Mouse (Mus musculus) stomach, postnatal 0 days (tissue): ENCODE measurements at regions not wholly inside any gene's neighbourhood (a gene's known extent, or its start where the extent isn't known, plus 50 kb on each side); places are given as distances from the start of the nearest gene placed in this dataset.

ENCODE experiments used
- ATAC-seq: fragments of 200-750 bp; cut with Nextera tagmentation; 2 replicates; pipeline ENCODE4 v1.8.0; 2017; ENCODE audit not compliant: low FRiP score, low TSS enrichment
- DNase-seq: peaks from one replicate; pipeline ENCODE4 v3.0.0-alpha.2; 2016; ENCODE audit warnings: low spot score
- H3K27ac ChIP-seq: fragments of 300-500 bp; sonication (generic); replicated peaks from 2 replicates; pipeline ENCODE4 v1.5.1; 2014; ENCODE audit warnings: mild to moderate bottlenecking, control low read depth
- H3K27me3 ChIP-seq: fragments of 300-500 bp; sonication (generic); 2 replicates; pipeline ENCODE4 v1.6.1; 2014; ENCODE audit warnings: low read length; ENCODE audit not compliant: control insufficient read depth, insufficient read depth
- H3K36me3 ChIP-seq: fragments of 300-500 bp; sonication (generic); 2 replicates; pipeline ENCODE4 v1.6.1; 2014; ENCODE audit warnings: low read length, mixed read lengths; ENCODE audit not compliant: control insufficient read depth, insufficient read depth
- H3K4me1 ChIP-seq: fragments of 300-500 bp; sonication (generic); replicated peaks from 2 replicates; pipeline ENCODE4 v1.6.1; 2014; ENCODE audit warnings: antibody characterized with exemption; ENCODE audit not compliant: control insufficient read depth, insufficient read depth
- H3K4me2 ChIP-seq: fragments of 300-500 bp; sonication (generic); replicated peaks from 2 replicates; pipeline ENCODE4 v1.6.1; 2014; ENCODE audit warnings: low read depth, mild to moderate bottlenecking, control low read depth, moderate library complexity
- H3K4me3 ChIP-seq: fragments of 300-500 bp; sonication (generic); 2 replicates; pipeline ENCODE4 v1.5.1; 2014; ENCODE audit warnings: low read depth, low read length, control low read depth
- H3K9ac ChIP-seq: fragments of 300-500 bp; sonication (generic); 2 replicates; pipeline ENCODE4 v1.6.1; 2014; ENCODE audit warnings: mild to moderate bottlenecking, low read length, control low read depth, mixed read lengths
- H3K9me3 ChIP-seq: fragments of 300-500 bp; sonication (generic); 2 replicates; pipeline ENCODE4 v1.6.1; 2016; ENCODE audit warnings: low read length; ENCODE audit not compliant: control insufficient read depth
- CTCF ChIP-seq: IDR thresholded peaks from 2 replicates; pipeline ENCODE4 v1.5.1; 2016; ENCODE audit warnings: antibody characterized with exemption, low read depth, mild to moderate bottlenecking, moderate library complexity
- EP300 ChIP-seq: optimal IDR thresholded peaks from 2 replicates; pipeline ENCODE3; 2016; ENCODE audit warnings: antibody characterized with exemption
- WGBS: fragments of 180-500 bp; shearing (Covaris S2); extraction: QIAGEN DNeasy Blood & Tissue Kit; methylation state at CpG from one replicate; pipeline ENCODE4 v1.1.7; 2014; 5-methylcytosine and 5-hydroxymethylcytosine counted together

DNA sequence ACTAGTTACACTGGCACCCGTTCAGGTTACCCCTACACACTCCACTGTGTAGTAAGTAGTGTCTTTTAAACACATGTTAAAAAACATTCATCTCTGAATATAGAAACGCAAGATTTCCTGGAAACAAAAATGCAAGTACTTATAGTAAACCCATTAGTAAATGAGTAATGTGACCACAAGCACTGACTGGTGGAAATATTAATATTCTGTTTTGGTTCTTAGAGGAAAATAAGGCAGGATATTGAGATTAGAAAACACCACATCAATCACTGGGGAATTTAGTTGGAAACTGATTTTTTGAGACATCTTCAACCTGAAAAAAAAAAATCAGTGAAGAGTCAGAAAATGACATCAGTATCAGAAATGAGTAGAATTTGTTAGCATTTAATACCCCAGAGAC, 514.7 kb upstream of the Ptger4 start:
- no peak overlapping the region for H3K4me2 ChIP-seq
- WGBS = 68% methylated on average over 2 of the region's 2 CpGs
- no peaks in the 10 kb centered on the region for H3K4me1 ChIP-seq
- no peak for DNase-seq
- no peak overlapping the region for H3K4me3 ChIP-seq
- TF ChIP-seq EP300 (no peak), CTCF (no peak)
- no peaks in the 10 kb centered on the region for H3K36me3 ChIP-seq
- no peak overlapping the region for H3K27ac ChIP-seq
- ATAC-seq = no peak
- no peak overlapping the region for H3K9ac ChIP-seq
- no peaks in the 10 kb centered on the region for H3K27me3 ChIP-seq
- no peaks in the 10 kb centered on the region for H3K9me3 ChIP-seq

DNA sequence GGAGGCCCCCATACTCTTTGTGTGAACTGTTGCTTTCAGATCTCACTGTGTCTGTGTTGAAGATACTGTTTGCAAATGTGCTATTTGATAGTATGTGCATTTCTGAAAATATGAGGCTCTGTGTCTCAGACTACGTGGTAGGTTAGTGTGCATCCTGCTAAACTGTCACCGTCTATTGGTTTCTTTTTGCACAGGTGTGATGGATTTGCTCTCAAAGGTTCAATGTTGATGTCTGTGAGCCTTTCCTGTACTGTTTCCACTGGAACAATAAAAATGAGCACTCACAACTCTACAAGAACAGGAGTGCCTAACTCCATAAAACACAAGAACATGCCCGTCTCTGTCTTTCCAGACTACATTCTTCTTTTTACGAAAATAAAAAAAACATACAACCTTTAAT, 518.2 kb upstream of the Ptger4 start:
- ATAC-seq (no peak), DNase-seq (no peak)
- 81% methylated on average over 4 of the region's 4 CpGs for whole genome bisulfite sequencing
- H3K4me1 ChIP-seq = no peaks in the 10 kb centered on the region
- H3K4me2 ChIP-seq = no peak overlapping the region
- TF ChIP-seq CTCF (no peak), EP300 (no peak)
- H3K9ac ChIP-seq = no peak overlapping the region
- H3K4me3 ChIP-seq = no peak overlapping the region
- no peaks in the 10 kb centered on the region for H3K36me3 ChIP-seq
- H3K9me3 ChIP-seq = no peaks in the 10 kb centered on the region
- H3K27me3 ChIP-seq = no peaks in the 10 kb centered on the region
- no peak overlapping the region for H3K27ac ChIP-seq

DNA sequence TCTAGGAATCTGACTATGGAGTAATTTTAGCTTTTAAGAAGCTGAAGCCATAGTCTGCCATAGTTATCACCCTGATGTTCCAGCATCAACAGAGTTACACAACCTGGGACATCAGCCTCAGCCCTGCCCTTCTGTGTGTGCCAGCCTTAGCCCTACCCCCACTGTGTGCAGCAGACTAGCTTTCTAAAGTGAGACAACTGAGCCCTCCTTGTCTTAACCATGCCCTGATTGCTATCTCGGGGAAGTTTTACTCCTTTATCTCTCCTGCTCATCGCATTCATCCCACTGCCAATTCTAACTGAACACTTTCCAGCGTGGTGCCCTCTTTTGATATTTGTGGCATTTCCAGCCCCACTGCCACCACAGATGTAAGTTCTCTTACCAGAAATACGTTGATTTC, 522.5 kb upstream of the Dab2 start:
- Histone ChIP-seq H3K9ac (no peak overlapping the region), H3K36me3 (no peaks in the 10 kb centered on the region), H3K4me1 (no peaks in the 10 kb centered on the region), H3K27me3 (no peaks in the 10 kb centered on the region), H3K27ac (no peak overlapping the region), H3K4me3 (no peak overlapping the region), H3K9me3 (no peaks in the 10 kb centered on the region), H3K4me2 (no peak overlapping the region)
- TF ChIP-seq CTCF (no peak), EP300 (no peak)
- ATAC-seq (no peak), DNase-seq (no peak)
- WGBS = 85% methylated on average over 4 of the region's 4 CpGs

DNA sequence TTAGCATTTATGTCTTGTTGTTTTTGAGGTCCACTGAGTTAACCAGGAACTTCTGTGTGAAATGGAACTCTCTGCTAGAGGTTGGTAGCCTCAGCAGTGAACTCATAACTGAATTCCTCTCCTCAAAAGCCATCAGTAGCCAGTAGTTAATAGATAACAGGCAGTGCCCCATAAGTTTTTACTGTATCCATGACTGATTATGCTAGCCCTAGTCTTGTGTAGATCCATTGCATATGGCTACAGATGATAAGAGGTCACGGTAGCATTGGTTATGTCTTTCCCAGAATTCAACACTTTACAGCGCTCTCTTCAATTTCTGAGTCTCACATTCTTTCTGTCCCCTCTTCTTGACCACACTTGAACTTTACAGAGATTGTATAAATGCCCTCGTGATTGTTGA, 499.7 kb upstream of the Dab2 start:
- no peaks in the 10 kb centered on the region for H3K4me1 ChIP-seq
- 89% methylated on average over 3 of the region's 3 CpGs for WGBS
- H3K27ac ChIP-seq = no peak overlapping the region
- ATAC-seq = no peak
- H3K27me3 ChIP-seq = no peaks in the 10 kb centered on the region
- H3K9ac ChIP-seq = no peak overlapping the region
- no peak for DNase-seq
- TF ChIP-seq EP300 (no peak), CTCF (no peak)
- no peak overlapping the region for H3K4me3 ChIP-seq
- H3K9me3 ChIP-seq = no peaks in the 10 kb centered on the region
- H3K4me2 ChIP-seq = no peak overlapping the region
- no peaks in the 10 kb centered on the region for H3K36me3 ChIP-seq

DNA sequence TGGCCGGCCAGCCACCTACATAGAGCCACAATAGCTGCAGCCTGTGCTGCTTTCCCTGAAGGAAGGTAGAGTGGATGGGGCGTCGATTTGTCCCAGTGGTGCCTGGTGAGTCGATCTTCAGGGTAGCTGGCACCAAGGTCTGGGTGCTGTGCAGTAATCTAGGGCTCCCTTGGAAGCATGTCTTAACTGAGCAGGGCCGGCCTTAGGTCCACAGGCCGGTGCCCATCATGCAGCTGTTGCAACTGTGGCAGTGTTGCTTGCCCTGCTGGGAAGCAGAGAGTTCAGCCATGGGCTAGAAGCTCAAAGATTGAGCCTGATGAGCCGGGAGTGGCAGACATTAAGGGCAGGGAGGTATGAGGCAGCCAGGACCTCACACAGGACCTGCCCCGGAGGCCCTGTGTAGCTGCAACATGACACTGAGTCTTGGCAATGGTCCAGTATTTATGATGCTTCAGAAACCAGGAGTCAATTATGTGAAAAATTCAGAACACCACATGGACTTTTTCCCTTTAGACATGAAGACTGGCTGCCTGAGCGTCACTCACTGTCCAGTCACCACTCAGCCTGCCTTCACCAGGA, 488.3 kb upstream of the Dab2 start:
- Histone ChIP-seq H3K36me3 (no peaks in the 10 kb centered on the region), H3K9ac (no peak overlapping the region), H3K4me2 (no peak overlapping the region), H3K4me1 (no peaks in the 10 kb centered on the region), H3K27ac (no peak overlapping the region), H3K9me3 (no peaks in the 10 kb centered on the region), H3K4me3 (no peak overlapping the region), H3K27me3 (no peaks in the 10 kb centered on the region)
- DNase-seq (no peak), ATAC-seq (no peak)
- 78% methylated on average over 9 of the region's 9 CpGs for WGBS
- no peak for TF ChIP-seq CTCF
- no peak for TF ChIP-seq EP300

DNA sequence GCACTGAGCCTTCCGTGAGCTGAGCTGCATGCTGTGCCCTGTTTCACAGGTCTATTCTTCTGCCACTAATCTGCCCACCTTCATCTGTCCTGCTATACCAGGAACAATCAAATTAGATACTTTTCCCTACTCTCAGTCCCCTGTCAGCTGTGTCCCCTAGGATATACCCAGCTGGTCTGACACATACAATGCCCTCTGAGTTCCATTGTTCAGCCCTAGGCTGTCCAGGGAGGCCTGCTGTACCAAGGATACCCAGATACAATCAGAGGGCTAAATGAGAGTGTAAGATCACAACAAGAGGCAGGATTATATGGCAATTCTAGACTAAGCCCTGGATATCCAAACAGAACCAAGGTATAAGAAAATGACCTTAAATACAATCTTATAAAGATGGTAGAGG, 487.6 kb upstream of the Dab2 start:
- Histone ChIP-seq H3K4me3 (no peak overlapping the region), H3K36me3 (no peaks in the 10 kb centered on the region), H3K27me3 (no peaks in the 10 kb centered on the region), H3K27ac (no peak overlapping the region), H3K4me1 (no peaks in the 10 kb centered on the region), H3K9me3 (no peaks in the 10 kb centered on the region), H3K9ac (no peak overlapping the region), H3K4me2 (no peak overlapping the region)
- TF ChIP-seq CTCF (no peak), EP300 (no peak)
- DNase-seq (no peak), ATAC-seq (no peak)
- WGBS = 82% methylated on average over 1 of the region's 1 CpGs
